Mouse (Mus musculus): Measurements from ENCODE around the gene Erbin. TPM values are rescaled to one million over a fixed set of nuclear protein-coding genes. Genes with fewer than 3 reads are reported as not detected.

Erbin gene
- polyA plus RNA-seq, 1 experiment, result 31.1 TPM

DNA sequence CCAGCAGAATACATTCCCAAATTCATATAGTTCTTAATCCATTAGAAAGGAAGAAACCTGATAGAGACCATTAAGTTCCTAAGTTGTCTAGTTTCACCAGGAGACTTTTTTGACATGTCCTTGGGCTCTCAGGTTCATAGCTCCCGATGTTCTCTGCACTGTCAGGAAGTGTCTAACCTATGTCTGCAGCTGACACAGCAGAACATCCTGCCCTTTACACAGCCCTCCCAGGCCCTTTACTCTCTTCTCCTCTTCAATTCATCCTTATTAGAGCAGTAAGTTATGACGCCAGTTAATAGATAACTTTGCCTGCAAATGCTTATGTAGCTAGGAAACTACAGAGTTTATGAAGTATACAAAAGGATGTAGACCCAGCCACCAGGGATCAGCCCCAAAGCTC lies 20.5 kb upstream of the Erbin start:
- no peak for DNase-seq (ENCODE audit: low read depth)
- TF ChIP-seq CTCF (IDR thresholded peaks at IDR 0.05; ENCODE audit: borderline replicate concordance, extremely low read depth, insufficient read depth, insufficient read length) (no peak), POLR2A (IDR thresholded peaks at IDR 0.05; ENCODE audit: borderline replicate concordance, extremely low read depth, insufficient read depth, insufficient read length, poor library complexity, severe bottlenecking) (no peak)

DNA sequence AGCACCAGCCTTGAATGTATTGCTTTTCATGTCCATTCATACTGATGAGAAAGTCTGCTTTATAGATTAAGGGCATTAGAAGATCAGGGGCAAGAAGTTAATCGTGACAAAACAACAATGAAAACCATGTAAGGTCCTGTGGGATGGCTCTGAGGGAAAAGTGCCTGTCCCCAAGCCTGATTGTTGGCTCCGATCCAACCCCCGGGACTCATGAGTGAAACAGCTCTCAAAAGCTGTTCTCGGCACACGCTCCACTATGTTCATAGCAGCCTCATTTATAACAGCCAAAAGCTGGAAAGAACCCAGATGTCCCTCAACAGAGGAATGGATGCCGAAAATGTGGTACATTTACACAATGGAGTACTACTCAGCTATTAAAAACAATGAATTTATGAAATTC lies 4.3 kb upstream of the Erbin start:
- peak; percentile 69 for DNase-seq (ENCODE audit: low read depth)
- TF ChIP-seq POLR2A (IDR thresholded peaks at IDR 0.05; ENCODE audit: borderline replicate concordance, extremely low read depth, insufficient read depth, insufficient read length, poor library complexity, severe bottlenecking) (no peak), CTCF (IDR thresholded peaks at IDR 0.05; ENCODE audit: borderline replicate concordance, extremely low read depth, insufficient read depth, insufficient read length) (no peak)

DNA sequence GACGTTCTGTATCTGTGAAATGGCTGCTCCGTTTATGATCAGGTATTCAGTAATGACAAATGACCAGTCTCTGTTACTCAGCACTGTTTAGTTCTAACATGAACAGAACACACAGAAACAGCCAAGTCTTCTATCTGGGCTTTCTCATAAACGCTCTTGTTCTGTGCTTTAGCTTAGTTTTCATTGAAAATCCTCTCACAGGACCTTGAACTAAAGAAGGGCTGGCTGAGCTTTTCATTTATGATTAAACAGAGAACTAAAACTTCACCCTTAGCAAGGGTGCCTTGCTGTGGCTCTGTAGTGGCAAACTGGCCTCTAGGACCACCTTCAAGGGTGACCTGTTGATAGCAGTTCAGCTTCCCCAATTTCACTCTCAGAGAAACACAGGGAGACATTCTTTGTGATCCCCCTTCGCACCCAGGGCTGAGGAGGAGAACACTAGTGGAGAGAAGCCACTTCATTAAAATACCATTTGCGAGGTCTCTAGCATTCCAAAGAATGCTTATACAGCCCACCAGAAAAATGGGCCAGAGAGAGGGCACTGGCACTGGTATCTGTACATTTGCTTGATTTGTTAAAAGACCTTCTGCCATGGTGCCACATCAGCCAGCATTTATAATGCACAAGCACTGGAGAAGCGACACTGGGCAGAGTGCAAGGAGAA lies 3.2 kb upstream of the Erbin start:
- DNase-seq (ENCODE audit: low read depth), result no peak
- TF ChIP-seq POLR2A (IDR thresholded peaks at IDR 0.05; ENCODE audit: borderline replicate concordance, extremely low read depth, insufficient read depth, insufficient read length, poor library complexity, severe bottlenecking) (no peak), CTCF (IDR thresholded peaks at IDR 0.05; ENCODE audit: borderline replicate concordance, extremely low read depth, insufficient read depth, insufficient read length) (no peak)

GRCm38 (mm10) chr13:103921831-103922380 lies 1.6 kb upstream of the Erbin start:
- no peak for DNase-seq (ENCODE audit: low read depth)
- TF ChIP-seq POLR2A (IDR thresholded peaks at IDR 0.05; ENCODE audit: borderline replicate concordance, extremely low read depth, insufficient read depth, insufficient read length, poor library complexity, severe bottlenecking) (no peak), CTCF (IDR thresholded peaks at IDR 0.05; ENCODE audit: borderline replicate concordance, extremely low read depth, insufficient read depth, insufficient read length) (no peak)

- DNase-seq (ENCODE audit: low read depth), result peak; percentile 96
- TF ChIP-seq POLR2A (IDR thresholded peaks at IDR 0.05; ENCODE audit: borderline replicate concordance, extremely low read depth, insufficient read depth, insufficient read length, poor library complexity, severe bottlenecking) (peak; percentile 83), CTCF (IDR thresholded peaks at IDR 0.05; ENCODE audit: borderline replicate concordance, extremely low read depth, insufficient read depth, insufficient read length) (no peak)
Measured at GRCm38 (mm10) chr13:103920933-103921830, 868 bp upstream of the Erbin start.

DNA sequence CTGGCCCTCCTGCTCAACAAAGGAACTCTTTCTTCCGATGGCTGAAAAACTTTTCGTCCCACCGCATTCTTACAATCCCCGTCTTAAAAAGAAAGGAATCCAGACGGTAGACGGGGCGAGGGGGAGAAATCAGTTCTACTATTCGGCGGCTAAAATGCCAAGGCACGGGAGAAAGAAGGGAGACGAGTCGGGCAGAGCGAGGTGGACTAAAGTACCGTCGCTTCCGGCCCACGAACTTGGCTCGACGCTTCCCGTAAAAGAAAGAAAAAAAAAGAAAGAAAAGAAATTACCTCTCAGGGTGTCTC lies 406 bp downstream of the Erbin start:
- TF ChIP-seq CTCF (IDR thresholded peaks at IDR 0.05; ENCODE audit: borderline replicate concordance, extremely low read depth, insufficient read depth, insufficient read length) (no peak), POLR2A (IDR thresholded peaks at IDR 0.05; ENCODE audit: borderline replicate concordance, extremely low read depth, insufficient read depth, insufficient read length, poor library complexity, severe bottlenecking) (no peak)
- DNase-seq (ENCODE audit: low read depth), result no peak

GRCm38 (mm10) chr13:103919234-103919955 lies 919 bp downstream of the Erbin start:
- DNase-seq (ENCODE audit: low read depth), result peak; percentile 68
- TF ChIP-seq CTCF (IDR thresholded peaks at IDR 0.05; ENCODE audit: borderline replicate concordance, extremely low read depth, insufficient read depth, insufficient read length) (no peak), POLR2A (IDR thresholded peaks at IDR 0.05; ENCODE audit: borderline replicate concordance, extremely low read depth, insufficient read depth, insufficient read length, poor library complexity, severe bottlenecking) (no peak)

GRCm38 (mm10) chr13:103918432-103918831 lies 1.9 kb downstream of the Erbin start:
- no peak for TF ChIP-seq POLR2A (IDR thresholded peaks at IDR 0.05; ENCODE audit: borderline replicate concordance, extremely low read depth, insufficient read depth, insufficient read length, poor library complexity, severe bottlenecking)
- no peak for TF ChIP-seq CTCF (IDR thresholded peaks at IDR 0.05; ENCODE audit: borderline replicate concordance, extremely low read depth, insufficient read depth, insufficient read length)
- DNase-seq (ENCODE audit: low read depth), result no peak

GRCm38 (mm10) chr13:103914114-103914736 lies 6.1 kb downstream of the Erbin start:
- no peak for DNase-seq (ENCODE audit: low read depth)
- no peak for TF ChIP-seq CTCF (IDR thresholded peaks at IDR 0.05; ENCODE audit: borderline replicate concordance, extremely low read depth, insufficient read depth, insufficient read length)

- TF ChIP-seq POLR2A (IDR thresholded peaks at IDR 0.05; ENCODE audit: borderline replicate concordance, extremely low read depth, insufficient read depth, insufficient read length, poor library complexity, severe bottlenecking) (no peak), CTCF (IDR thresholded peaks at IDR 0.05; ENCODE audit: borderline replicate concordance, extremely low read depth, insufficient read depth, insufficient read length) (no peak)
- DNase-seq (ENCODE audit: low read depth), result no peak
Measured at GRCm38 (mm10) chr13:103912351-103912750, 8.0 kb downstream of the Erbin start.

- no peak for TF ChIP-seq POLR2A (IDR thresholded peaks at IDR 0.05; ENCODE audit: borderline replicate concordance, extremely low read depth, insufficient read depth, insufficient read length, poor library complexity, severe bottlenecking)
- no peak for TF ChIP-seq CTCF (IDR thresholded peaks at IDR 0.05; ENCODE audit: borderline replicate concordance, extremely low read depth, insufficient read depth, insufficient read length)
- DNase-seq (ENCODE audit: low read depth), result no peak
Measured at GRCm38 (mm10) chr13:103910598-103910997, 9.7 kb downstream of the Erbin start.

Data from brain, embryonic 14.5 days (tissue).